Mouse (Mus musculus) monocyte, adult 5-6 weeks (primary cell): ENCODE measurements around the gene Tradd. TPM values are rescaled to one million over a fixed set of nuclear protein-coding genes. Genes with fewer than 3 reads are reported as not detected.
"Not testable (repeated sequence)": the region's sequence is repeated elsewhere in the genome, so short reads cannot be mapped to it uniquely, and the experiment has no call there.

Experiments used
- ATAC-seq: fragments of 153-309, 156-312 bp; replicated peaks from 2 replicates; pipeline ENCODE4 v1.8.0; 2017; ENCODE audit warnings: mild to moderate bottlenecking; ENCODE audit not compliant: low TSS enrichment, insufficient number of reproducible peaks, severe bottlenecking, poor library complexity, low FRiP score
- total RNA-seq: library from RNA; stranded (forward); fragments of 200-1000, 200-491, 200-594 nt; gene quantifications from 3 replicates; pipeline ENCODE4 v1.2.3, GENCODE M21; 2017

The Tradd gene
- total RNA-seq, 1 experiment from 2014 or later: 23.3 TPM

DNA sequence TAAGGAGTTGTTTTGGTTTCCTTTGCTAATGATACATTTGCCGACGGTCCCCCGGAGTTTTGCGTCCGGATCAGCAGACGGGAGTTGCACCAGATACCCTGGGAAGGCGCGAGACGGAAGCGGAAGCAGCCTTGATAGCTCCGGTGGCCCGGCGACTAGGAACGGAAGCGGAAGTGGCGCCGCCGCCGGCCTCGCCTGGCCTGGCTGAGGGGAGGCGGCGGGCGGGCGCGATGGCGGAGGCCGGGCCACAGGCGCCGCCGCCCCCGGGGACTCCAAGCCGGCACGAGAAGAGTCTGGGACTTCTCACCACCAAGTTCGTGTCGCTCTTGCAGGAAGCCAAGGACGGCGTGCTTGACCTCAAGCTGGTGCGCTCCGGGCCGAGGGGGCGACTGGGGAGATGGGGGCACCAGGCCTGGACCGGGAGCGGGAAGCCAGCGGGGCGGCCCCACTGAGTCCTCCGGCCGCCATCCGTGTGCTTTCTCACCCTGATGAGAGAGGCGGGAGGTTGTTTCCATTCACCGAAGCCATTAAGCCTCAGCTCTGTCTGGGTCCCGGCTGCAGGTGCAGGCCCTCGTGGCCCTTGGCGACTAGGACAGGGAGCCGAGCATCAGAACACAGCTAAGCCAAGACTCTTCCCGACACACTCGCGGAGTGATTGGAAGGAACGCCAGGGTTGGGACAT is 33.2 kb upstream of the Tradd start, which contains the start of gene E2f4:
E2f4 (plus strand) TSS at position 153 of the 682 bp plus-strand sequence.
- peak; percentile 87 for ATAC-seq

DNA sequence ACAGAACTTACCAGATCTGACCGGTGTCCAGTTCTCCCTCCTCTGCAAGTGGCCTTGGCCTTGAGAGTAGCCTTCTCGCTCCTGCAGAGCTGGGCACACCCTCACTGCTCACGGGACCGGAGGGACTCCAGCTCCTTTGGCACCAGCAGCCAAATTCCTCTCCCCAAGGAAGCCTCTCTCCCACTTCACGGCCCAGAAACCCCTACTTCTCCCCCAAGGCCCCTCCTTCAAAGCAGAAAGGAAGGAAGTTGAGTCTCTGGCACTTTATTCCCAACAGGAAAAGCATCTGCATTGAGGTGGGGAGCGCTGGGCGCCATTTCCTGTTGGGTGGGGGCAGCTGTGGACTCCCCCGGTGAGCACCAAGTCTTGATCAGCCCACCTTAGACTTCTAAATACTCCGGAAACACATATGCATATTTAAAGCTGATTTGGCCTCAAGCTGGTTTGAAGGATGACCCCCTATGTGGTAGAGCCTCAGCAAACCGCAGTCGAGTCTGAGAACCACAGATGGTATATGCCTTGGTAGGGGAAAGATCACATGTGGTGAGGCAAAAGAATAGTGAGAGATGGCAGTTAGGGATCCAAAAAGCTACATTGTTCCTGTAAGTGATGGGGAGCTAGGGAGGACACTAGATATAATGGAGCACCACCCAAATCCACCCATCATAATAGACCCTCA is 31.6 kb upstream of the Tradd start, which contains the start of gene Exoc3l:
Exoc3l (minus strand) TSS at position 207 of the 679 bp plus-strand sequence.
- no peak for ATAC-seq

DNA sequence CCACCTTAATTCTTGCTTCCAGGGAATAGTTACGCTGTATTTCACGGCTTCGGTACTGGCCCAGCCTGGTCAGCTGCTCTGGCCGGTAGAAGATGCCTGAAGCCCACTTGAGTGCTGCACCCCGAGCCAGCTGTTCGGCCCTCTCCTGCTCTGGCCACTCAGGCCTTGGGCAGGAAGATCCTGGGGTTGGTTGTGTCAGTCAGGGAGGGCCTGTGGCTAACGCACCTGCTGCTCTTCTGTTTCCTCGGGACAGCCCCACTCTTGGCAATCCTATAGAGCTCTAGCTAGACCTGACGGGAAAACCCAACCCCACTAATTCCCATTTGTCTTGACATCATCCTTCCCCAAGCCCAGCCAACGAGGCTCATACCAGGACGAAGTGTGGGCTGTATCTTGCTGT is 30.8 kb upstream of the Tradd start:
- no peak for ATAC-seq

DNA sequence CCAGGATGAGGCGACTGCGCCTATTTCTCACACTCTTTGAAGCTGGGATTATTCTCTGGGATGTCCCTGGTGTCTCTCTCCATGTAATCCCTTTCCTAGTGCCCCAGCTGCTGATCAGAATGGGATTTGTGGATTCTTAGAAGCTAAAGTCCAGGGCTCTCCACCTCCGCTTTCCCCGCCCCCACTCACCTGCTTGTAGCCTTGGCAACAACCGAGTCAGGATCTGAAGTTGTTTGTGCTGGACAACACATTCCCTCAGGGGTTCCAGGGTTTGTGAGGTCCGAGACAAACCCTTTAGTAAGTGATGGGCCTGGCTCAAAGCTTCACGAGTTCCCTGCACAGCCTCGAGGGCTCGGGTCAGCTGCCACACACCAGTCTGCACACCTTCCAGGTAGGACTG is 30.4 kb upstream of the Tradd start:
- no peak for ATAC-seq

DNA sequence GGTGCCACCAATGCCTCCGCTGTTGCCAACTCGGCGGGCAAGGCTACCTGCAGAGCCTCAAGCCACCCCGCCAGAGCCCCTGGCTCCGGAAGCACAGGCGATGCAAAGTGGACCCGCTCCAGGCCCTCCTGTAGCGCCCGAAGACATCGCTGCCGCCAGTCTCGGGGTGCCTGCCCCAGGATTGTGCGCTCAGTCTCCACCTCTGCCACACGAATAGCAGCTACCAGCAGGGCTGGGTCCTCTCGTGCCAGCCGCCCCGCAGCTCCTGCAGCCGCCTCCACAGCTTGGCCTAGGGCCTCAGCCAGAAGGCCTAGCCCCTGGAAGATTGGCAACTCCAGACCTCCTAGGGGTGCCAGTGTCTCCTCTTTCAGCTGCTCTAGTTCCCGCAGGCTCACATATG is 29.0 kb upstream of the Tradd start:
- ATAC-seq: no peak

DNA sequence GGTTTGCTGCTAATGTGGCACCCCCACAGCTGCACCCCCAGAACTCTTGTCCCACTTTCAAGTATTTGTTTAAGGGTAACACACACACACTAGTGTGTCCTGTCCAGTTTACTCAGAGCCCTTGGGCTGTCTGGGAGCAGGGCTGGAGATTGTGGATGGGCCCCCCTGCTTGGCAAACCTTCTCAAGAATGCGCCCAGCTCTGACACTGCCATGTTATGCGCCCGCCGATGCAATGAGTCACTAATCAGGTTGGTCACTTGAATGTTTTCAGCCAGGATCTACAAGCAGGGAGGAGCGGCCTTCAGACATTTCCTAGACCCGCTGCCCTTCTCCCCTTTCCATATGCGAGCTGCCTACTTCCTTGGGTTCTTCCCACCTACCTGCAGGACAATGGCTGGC is 28.1 kb upstream of the Tradd start:
- ATAC-seq: no peak

DNA sequence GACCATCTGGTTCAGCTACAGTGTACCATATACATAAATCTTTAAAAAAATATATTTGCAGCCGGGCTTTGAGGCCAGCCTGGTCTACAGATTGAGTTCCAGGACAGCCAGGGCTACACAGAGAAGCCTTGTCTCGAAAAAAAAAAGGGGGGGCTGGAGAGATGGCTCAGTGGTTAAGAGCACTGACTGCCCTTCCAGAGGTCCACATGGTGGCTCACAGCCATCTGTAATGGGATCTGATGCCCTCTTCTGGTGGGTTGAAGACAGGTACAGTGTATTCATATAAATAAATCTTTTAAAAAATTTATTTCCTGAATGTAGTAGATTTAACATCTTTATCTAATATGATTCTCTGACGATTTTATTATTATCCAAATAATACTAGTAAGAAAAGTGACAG is 27.4 kb upstream of the Tradd start:
- ATAC-seq: not testable (repeated sequence)

DNA sequence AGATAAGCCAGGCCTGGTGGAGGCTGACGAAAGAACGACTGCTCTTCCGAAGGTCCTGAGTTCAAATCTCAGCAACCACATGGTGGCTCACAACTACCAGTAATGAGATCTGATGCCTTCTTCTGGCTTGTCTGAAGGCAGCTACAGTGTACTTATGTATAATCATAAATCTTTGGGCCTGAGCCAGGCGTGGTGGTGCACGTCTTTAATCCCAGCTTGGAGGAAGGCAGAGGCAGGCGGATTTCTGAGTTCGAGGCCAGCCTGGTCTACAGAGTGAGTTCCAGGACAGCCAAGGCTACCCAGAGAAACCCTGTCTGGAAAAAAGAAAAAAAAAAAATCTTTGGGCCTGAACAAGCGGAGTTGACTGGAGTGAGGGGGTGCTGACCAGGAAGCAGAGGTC is 27.0 kb upstream of the Tradd start:
- not testable (repeated sequence) for ATAC-seq

DNA sequence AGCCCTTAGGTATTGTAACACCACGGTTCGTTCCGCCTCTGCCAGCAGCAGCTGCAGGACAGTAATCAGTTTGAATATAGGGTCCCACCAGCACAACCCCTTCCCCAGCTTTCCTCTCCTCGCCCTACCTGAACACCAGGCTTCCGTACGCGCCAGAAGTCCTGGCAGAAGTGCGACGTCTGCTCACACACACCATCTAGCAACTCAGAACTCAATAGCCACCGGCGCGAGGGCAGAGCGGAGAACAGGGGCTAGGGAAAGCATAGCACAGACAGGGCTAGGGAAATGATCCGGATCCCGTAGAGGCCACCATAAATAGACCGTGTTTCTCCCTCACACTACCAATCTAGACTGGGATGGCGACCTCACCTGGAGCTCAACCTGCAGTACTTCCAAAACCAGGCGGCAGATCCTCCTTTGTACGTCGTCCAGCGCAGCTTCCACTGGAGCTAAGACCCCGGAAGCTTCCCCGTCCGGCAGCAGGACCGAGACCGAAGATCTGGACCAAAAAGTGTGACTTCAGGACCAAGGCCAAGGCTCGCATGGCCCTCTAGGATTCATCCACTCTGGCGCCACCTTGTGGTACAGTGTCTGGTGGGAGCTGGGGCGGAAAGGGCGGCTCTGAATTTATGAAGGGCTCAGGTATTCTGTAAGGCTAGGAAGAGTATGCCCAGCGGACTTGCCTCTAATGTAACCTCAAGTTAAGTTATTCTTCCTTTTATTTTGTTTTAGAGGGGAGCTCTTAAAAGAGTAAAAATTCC is 26.3 kb upstream of the Tradd start:
- ATAC-seq: peak; percentile 57

DNA sequence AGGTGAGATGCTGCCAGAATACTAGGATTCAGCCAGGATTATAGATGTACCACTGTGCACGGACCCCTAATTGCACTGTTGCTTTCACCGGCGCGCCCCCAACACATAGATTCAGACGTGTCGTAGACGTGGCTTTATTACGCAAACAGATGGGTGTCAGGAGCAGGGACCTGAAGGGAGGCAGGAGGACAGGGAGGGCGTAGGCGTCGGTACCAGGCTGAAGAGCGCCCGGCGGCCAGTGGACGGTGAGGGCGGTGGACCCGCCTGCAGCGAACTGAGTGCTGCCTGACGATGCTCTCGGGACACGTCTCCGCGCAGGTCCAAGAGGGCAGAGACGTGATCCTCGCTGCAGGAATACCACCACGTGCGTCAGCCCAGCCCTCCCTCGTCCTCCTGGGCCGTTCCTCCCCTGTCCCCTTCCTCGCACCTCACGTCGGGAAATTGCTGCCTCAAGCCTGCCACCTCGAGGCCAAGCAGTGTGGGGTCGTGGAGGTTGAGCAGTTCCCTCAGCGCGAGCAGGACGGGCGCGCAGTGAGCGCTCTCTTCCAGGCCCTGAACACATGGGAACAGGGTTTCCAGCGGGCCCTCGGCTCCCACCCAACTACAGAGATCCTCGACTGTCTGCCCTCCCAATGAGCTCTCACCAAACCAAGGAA is 25.5 kb upstream of the Tradd start, which contains the start of gene 4931428F04Rik:
4931428F04Rik (minus strand) TSS at position 60 of the 656 bp plus-strand sequence.
- ATAC-seq: 0 out of 2 replicates have a peak, but pooled peaks have one; percentile 1

DNA sequence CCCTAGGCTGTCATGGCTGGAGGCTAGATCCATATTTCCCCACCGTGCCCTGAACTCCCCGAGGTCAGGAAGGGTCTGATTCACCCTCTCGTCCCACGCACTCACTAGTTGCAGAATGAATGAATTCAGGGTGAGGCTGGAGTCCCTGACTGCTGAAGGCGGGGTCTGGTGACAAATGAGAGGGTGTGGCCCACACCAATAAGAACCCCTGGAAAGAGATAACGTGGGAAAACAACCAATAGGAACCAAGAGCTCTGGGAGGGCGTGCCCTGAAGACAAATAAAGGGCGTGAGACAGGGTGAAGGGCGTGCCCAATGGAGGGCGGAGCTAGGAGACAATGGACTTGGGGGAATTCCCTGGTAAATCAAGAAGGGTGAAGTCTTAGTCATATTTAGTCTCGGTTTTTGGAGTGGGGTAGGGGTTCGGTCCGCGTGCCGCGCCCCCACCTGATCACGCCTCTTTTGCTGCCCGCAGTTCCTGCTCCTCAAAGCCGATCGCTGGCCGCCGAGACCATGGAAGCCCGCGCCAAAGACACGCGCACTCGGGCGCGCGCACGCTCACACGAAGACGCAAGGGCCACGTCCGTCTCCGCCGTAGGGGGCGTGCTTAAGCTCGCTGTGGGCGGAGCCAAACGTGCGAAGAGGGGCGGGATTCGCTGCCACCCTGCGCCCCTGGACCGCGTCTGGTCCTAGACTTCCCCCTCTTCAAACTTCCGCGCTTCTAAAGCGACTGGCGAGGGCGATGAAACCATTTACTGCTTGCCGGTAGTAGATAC is 24.7 kb upstream of the Tradd start:
- peak; percentile 80 for ATAC-seq

DNA sequence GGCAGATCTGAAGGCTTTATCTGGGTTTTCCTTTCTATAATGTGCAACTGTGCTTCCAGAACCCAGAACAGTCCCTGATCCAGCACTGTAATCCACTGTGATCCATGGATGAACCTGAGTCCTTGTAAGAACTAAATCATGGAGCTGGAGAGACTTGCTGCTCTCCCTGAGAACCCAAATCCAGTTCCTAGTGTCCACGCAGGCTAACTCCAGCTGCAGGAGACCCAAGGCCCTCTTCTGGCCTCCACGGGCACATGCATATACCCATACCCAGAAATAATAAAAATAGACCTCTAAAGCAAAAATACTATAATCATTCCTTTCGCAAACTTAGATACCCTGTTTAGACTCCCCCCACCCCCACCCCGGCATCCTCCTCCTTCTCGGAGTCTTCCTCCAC is 23.8 kb upstream of the Tradd start:
- no peak for ATAC-seq

DNA sequence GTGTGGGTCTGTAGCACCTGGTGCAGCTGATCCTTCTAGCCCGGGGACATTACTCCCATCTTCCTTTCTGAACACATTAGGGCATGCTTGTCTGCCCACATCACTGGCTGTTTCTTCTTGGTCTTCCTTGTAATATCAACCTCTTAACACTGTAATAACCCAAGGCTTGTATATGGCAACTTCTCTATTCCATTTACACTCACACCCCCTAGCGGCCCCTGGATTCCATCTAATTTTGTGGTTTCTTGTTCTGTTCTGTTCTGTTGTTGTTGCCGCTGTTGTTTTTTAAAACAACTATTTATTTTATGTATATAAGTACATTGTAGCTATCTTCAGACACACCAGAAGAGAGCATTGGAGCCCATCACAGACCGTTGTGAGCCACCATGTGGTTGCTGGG is 22.5 kb upstream of the Tradd start:
- ATAC-seq: no peak

DNA sequence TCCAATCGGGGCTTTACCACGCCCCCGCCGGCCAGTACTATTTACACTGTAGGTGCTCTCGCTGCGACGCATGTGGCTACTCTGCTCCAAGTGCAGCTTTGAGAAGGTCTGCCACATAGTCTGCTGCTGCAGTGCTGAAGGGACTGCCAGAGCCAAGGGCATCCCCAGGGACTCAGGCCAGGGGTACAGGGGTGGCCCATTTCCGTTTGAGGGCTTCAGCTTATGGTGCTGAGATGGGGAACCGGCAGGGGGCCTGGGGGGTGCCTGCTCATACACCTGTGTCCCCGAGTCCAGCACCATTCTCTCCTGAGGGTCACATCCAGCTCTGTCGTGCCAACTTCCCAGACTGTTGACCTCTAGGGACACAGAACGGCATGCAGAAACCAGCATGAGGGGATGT is 21.1 kb upstream of the Tradd start:
- ATAC-seq: no peak

DNA sequence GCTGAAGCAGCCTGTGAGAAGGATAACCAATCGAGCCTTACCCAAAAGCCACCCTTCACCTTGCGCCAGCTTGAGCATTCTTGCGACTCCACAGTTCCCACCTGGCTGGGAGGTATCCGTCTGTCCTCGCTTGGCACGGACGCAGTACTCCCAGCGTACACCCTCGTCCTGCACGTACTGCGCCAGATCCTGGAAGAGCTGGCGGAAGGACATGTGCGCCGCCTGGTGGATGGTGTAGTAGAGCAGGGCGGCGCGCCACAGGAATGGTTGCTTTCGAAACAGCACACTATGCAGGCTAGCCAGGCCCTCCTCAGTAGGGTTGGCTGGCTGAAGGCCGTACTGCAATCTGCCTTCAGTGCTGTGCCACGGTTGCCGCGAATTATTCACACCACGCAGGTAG is 18.7 kb upstream of the Tradd start:
- peak; percentile 64 for ATAC-seq

DNA sequence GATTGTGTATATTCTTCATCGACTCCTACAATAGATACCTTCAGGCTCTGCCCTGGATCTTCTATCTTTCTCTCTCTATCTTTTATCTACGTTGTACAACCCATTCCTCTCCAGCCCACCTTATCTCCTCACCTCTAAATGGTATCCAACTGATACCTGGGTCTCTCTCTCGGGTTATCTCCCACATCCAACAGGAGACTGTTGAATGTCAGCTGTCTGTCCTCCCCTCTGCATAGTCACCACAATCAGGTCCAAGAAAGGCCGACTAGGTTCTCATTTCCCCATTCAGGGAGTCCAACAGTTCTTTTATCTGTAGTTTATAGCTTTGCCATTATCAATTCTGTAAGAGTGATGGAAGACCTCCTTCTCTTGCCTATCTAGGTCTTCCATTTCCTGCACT is 17.8 kb upstream of the Tradd start:
- no peak for ATAC-seq

DNA sequence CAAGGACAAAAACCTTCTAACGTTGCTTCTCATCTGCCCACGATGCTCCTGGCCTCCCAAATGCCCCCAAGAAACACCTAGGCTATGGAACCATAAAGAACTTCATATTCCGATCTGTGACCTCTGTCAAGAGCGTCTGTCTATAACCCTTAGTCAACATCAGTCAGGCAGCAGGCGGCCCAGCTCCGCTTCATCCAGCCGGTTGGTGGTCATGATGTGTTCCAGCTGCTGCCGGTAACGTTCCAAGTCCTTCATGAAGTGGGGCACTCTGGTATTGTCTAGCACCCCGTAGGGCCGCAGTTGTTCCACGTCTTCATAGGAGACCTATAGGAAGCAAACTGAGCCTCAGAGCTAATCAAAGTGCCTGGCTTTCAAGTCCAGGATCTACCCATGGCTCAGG is 17.4 kb upstream of the Tradd start:
- ATAC-seq: no peak

DNA sequence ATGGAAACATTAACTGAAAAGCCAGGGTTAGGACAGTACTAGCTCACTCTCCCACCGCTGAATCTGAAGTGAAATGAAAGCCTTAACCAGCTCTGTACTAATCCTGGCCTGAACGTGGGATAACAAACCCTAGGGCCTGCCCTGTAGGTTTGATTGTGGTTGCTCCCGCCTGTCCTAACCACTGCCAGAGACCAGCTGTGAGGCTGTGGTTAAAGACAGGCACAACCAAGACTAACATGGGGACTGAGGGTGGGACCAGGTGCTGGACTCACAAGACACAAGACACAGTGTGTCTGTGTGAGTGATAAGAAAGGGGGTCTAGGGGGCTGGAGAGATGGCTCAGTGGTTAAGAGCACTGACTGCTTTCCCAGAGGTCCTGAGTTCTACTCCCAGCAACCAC is 16.2 kb upstream of the Tradd start:
- ATAC-seq: no peak
